9 mouse cellular contexts compared by ENCODE assay signal in genomic region chr19:11608172-11608571, GRCm38 (mm10). TPM values are rescaled to one million over a fixed set of nuclear protein-coding genes. Genes with fewer than 3 reads are reported as not detected.
DNase-seq lines count a peak whose midpoint lies in the region; ATAC-seq and TF ChIP-seq lines count a peak whose summit lies in the region.
"Had no signal": no experiment of that assay in that cellular context is flagged by ENCODE, and none has a peak within 500 bp of the region (broad histone marks: within the 10 kb centered on the region; RNA-seq: fewer than 3 reads in every experiment).

No protein-coding gene starts in this region.

- H3K79me3 ChIP-seq in C2C12 (ENCODE audit: low read depth): no peaks in the 10 kb centered on the region

- in situ Hi-C loops in ES-E14 (cut with MboI; ENCODE audit: low sequenced_read_pairs in 2 of 2, unreplicated experiment in 2 of 2): loop anchor here (5.0 to 10.0 kb wide), 2 partner anchors 154 to 423 kb away; no protein-coding TSS in a partner anchor

- no peak overlapping the region for H3K4me2 ChIP-seq in intestine, postnatal 0 days (replicated peaks; ENCODE audit: low read depth)
- H3K4me2 ChIP-seq in intestine, embryonic 16.5 days (ENCODE audit: low read depth, low read length): no peak overlapping the region
- no peak overlapping the region for H3K4me2 ChIP-seq in midbrain, embryonic 15.5 days

- peak; percentile 80 for TF ChIP-seq CTCF in intestine, postnatal 0 days (IDR thresholded peaks at IDR 0.05; ENCODE audit: low read depth)
- TF ChIP-seq CTCF in C2C12 (IDR thresholded peaks at IDR 0.05; ENCODE audit: control insufficient read depth, insufficient read depth, insufficient read length): peak; percentile 17

- H3K36me3 ChIP-seq in intestine, postnatal 0 days (ENCODE audit: control insufficient read depth, insufficient read depth): no peaks in the 10 kb centered on the region
- H3K36me3 ChIP-seq in intestine, embryonic 16.5 days (ENCODE audit: control insufficient read depth, insufficient read depth, low read length): no peaks in the 10 kb centered on the region
- no peaks in the 10 kb centered on the region for H3K36me3 ChIP-seq in C2C12 (ENCODE audit: control insufficient read depth, insufficient read depth)
- no peaks in the 10 kb centered on the region for H3K36me3 ChIP-seq in ES-E14 (ENCODE audit: control insufficient read depth, insufficient read depth, low read length, poor library complexity, severe bottlenecking)
- H3K36me3 ChIP-seq in midbrain, embryonic 15.5 days (replicated peaks): no peaks in the 10 kb centered on the region

- H3K9me3 ChIP-seq in intestine, postnatal 0 days (ENCODE audit: control insufficient read depth): no peaks in the 10 kb centered on the region
- H3K9me3 ChIP-seq in intestine, embryonic 16.5 days (ENCODE audit: control insufficient read depth, low read length): no peaks in the 10 kb centered on the region
- no peaks in the 10 kb centered on the region for H3K9me3 ChIP-seq in ES-E14 (ENCODE audit: control insufficient read depth, insufficient read depth, low read depth, low read length)
- no peaks in the 10 kb centered on the region for H3K9me3 ChIP-seq in midbrain, embryonic 15.5 days

- no peaks in the 10 kb centered on the region for H3K79me2 ChIP-seq in C2C12 (ENCODE audit: control insufficient read depth, insufficient read depth)

- DNase-seq in ES-E14 (ENCODE audit: low read depth, low spot score): peak; percentile 38
- DNase-seq in embryo, embryonic 9.5 days (ENCODE audit: extremely low spot score): peak; percentile 37
- DNase-seq in layer of hippocampus, postnatal 10 days (ENCODE audit: low spot score in 2 of 2): peak; percentile 57 to 64

- H3K4me1 ChIP-seq in intestine, postnatal 0 days (replicated peaks; ENCODE audit: control insufficient read depth, insufficient read depth, low read length): no peaks in the 10 kb centered on the region
- H3K4me1 ChIP-seq in intestine, embryonic 16.5 days (ENCODE audit: control insufficient read depth, insufficient read depth, low read length): no peaks in the 10 kb centered on the region
- H3K4me1 ChIP-seq in ES-E14 (ENCODE audit: control insufficient read depth in 2 of 2, insufficient read depth in 2 of 2, low read length in 2 of 2, poor library complexity in 1 of 2): peaks cover 0 to 2% of the 10 kb centered on the region in 2 experiments; a peak in 1 of 4 replicates
- no peaks in the 10 kb centered on the region for H3K4me1 ChIP-seq in midbrain, embryonic 15.5 days

- H3K4me3 ChIP-seq in intestine, postnatal 0 days (ENCODE audit: low read depth, low read length): no peak overlapping the region
- no peak overlapping the region for H3K4me3 ChIP-seq in intestine, embryonic 16.5 days (ENCODE audit: low read length)
- H3K4me3 ChIP-seq in C2C12 (ENCODE audit: insufficient read depth, poor library complexity, severe bottlenecking) (no peak overlapping the region), ES-E14 (ENCODE audit: insufficient read depth in 1 of 2, low read depth in 1 of 2, low read length in 2 of 2, poor library complexity in 1 of 2, severe bottlenecking in 1 of 2) (no peak overlapping the region)
- H3K4me3 ChIP-seq in midbrain, embryonic 15.5 days: no peak overlapping the region
- H3K4me3 ChIP-seq: erythroblast, embryonic 14.5 days had no signal

- H3K27me3 ChIP-seq in intestine, postnatal 0 days (replicated peaks; ENCODE audit: control insufficient read depth, insufficient read depth, low read length): no peaks in the 10 kb centered on the region
- no peaks in the 10 kb centered on the region for H3K27me3 ChIP-seq in intestine, embryonic 16.5 days (replicated peaks; ENCODE audit: control insufficient read depth, insufficient read depth, low read length)
- H3K27me3 ChIP-seq in C2C12 (ENCODE audit: control insufficient read depth, insufficient read depth, insufficient read length): no peaks in the 10 kb centered on the region
- no peaks in the 10 kb centered on the region for H3K27me3 ChIP-seq in midbrain, embryonic 15.5 days (replicated peaks)

- no peak overlapping the region for H3K27ac ChIP-seq in intestine, postnatal 0 days (ENCODE audit: low read depth, low read length)
- H3K27ac ChIP-seq in intestine, embryonic 16.5 days (ENCODE audit: low read length): no peak overlapping the region
- H3K27ac ChIP-seq in ES-E14 (ENCODE audit: insufficient read depth, low read depth, low read length, poor library complexity, severe bottlenecking): no peak overlapping the region
- H3K27ac ChIP-seq in midbrain, embryonic 15.5 days: no peak overlapping the region

- 23% methylated on average over 1 of the region's 1 CpGs for WGBS in intestine, postnatal 0 days
- 12% methylated on average over 1 of the region's 1 CpGs for WGBS in intestine, embryonic 16.5 days
- 4% methylated on average over 1 of the region's 1 CpGs for WGBS in midbrain, embryonic 15.5 days

- no peak for ATAC-seq in intestine, postnatal 0 days
- ATAC-seq in intestine, embryonic 16.5 days: no peak
- peak; percentile 70 for ATAC-seq in midbrain, embryonic 15.5 days (replicated peaks)
- ATAC-seq in erythroblast, adult 5-6 weeks (replicated peaks; ENCODE audit: low FRiP score, poor library complexity, severe bottlenecking): no peak

- no peak overlapping the region for H3ac ChIP-seq in C2C12 (ENCODE audit: control insufficient read depth, insufficient read length, low read depth)

- no peak overlapping the region for H3K9ac ChIP-seq in intestine, postnatal 0 days (ENCODE audit: low read depth, low read length)
- no peak overlapping the region for H3K9ac ChIP-seq in intestine, embryonic 16.5 days (ENCODE audit: low read depth, low read length)
- no peak overlapping the region for H3K9ac ChIP-seq in ES-E14 (ENCODE audit: insufficient read depth, low read depth, low read length, poor library complexity, severe bottlenecking)
- H3K9ac ChIP-seq in midbrain, embryonic 15.5 days: no peak overlapping the region

TF ChIP-seq in C2C12, 6 proteins besides CTCF, POLR2A, EP300 and RAD21:
- TF ChIP-seq CEBPB (IDR thresholded peaks at IDR 0.05; ENCODE audit: low read depth) (no peak), MYOD1 (IDR thresholded peaks at IDR 0.05; ENCODE audit: control insufficient read depth, insufficient read length, low read depth) (no peak), MAX (IDR thresholded peaks at IDR 0.05) (no peak), FOSL1 (IDR thresholded peaks at IDR 0.05; ENCODE audit: insufficient read depth, low read length, poor library complexity, severe bottlenecking) (no peak), MYOG (IDR thresholded peaks at IDR 0.05; ENCODE audit: control insufficient read depth, extremely low read depth, insufficient read length) (no peak), USF1 (IDR thresholded peaks at IDR 0.05; ENCODE audit: low read depth) (no peak)

TF ChIP-seq in ES-E14, 5 proteins besides CTCF, POLR2A, EP300 and RAD21:
- TF ChIP-seq ZNF384 (IDR thresholded peaks at IDR 0.05; ENCODE audit: low read depth, low read length) (no peak), ZC3H11A (IDR thresholded peaks at IDR 0.05; ENCODE audit: borderline replicate concordance, low read depth, low read length) (peak; percentile 51; the same call in 1 of the 2 replicates)
TF ChIP-seq in ES-E14: peak in this region for 1.

RNA-seq across cellular contexts. Expression of gene Ms4a6d, which starts 3.5 kb away (rescaled TPM):
- 4.4 and 5.4 TPM in 2 replicates for polyA plus RNA-seq in intestine, postnatal 0 days (2015; fragmentation: Nextera tagmentation; extraction: Ambion mirVana)
- polyA plus RNA-seq in intestine, embryonic 16.5 days (2015; fragmentation: Nextera tagmentation; extraction: Ambion mirVana): 4.9 and 6.0 TPM in 2 replicates
- not detected for polyA plus RNA-seq in C2C12 (2012; fragmentation: generic; extraction: Trizol)
- 2.3 and 4.0 TPM in 2 replicates for total RNA-seq in ES-E14 (2012; rRNA removed)
- 1 to 10 TPM in 1 of 2 experiments, under 1 TPM in 1; 0.25 to 1.2 TPM for total RNA-seq in layer of hippocampus, postnatal 10 days (2021)
- polyA plus RNA-seq in midbrain, embryonic 15.5 days (2015; fragmentation: Nextera tagmentation; extraction: Ambion mirVana): 2.1 and 2.5 TPM in 2 replicates
- 2.5 and 8.4 TPM in 2 replicates for total RNA-seq in erythroblast, adult 5-6 weeks (2015; ENCODE audit: low replicate concordance)
- 0.60 and 2.4 TPM in 2 replicates for total RNA-seq in erythroblast, adult 5-6 weeks (2017; ENCODE audit: low replicate concordance)
- polyA plus RNA-seq: erythroblast, embryonic 14.5 days had no signal

RNA-seq across cellular contexts. Expression of gene Ms4a2, which starts 15.3 kb away (rescaled TPM):
- polyA plus RNA-seq in intestine, postnatal 0 days (2015; fragmentation: Nextera tagmentation; extraction: Ambion mirVana): 0.04 TPM in 1 of 2 replicates, not detected in the other
- 0.15 and 0.40 TPM in 2 replicates for polyA plus RNA-seq in intestine, embryonic 16.5 days (2015; fragmentation: Nextera tagmentation; extraction: Ambion mirVana)
- polyA plus RNA-seq in C2C12 (2012; fragmentation: generic; extraction: Trizol): not detected
- total RNA-seq in ES-E14 (2012; rRNA removed): not detected in 2 replicates
- not detected for total RNA-seq in layer of hippocampus, postnatal 10 days (2021)
- not detected in 2 replicates for polyA plus RNA-seq in midbrain, embryonic 15.5 days (2015; fragmentation: Nextera tagmentation; extraction: Ambion mirVana)
- total RNA-seq in erythroblast, adult 5-6 weeks (2015; ENCODE audit: low replicate concordance): 19.4 and 26.9 TPM in 2 replicates
- 17.3 and 30.1 TPM in 2 replicates for total RNA-seq in erythroblast, adult 5-6 weeks (2017; ENCODE audit: low replicate concordance)

RNA-seq across cellular contexts. Expression of gene Ms4a3, which starts 32.5 kb away (rescaled TPM):
- not detected in 2 replicates for polyA plus RNA-seq in intestine, postnatal 0 days (2015; fragmentation: Nextera tagmentation; extraction: Ambion mirVana)
- 0.42 TPM in 1 of 2 replicates, not detected in the other for polyA plus RNA-seq in intestine, embryonic 16.5 days (2015; fragmentation: Nextera tagmentation; extraction: Ambion mirVana)
- not detected for polyA plus RNA-seq in C2C12 (2012; fragmentation: generic; extraction: Trizol)
- total RNA-seq in ES-E14 (2012; rRNA removed): not detected in 2 replicates
- total RNA-seq in layer of hippocampus, postnatal 10 days (2021): not detected
- polyA plus RNA-seq in midbrain, embryonic 15.5 days (2015; fragmentation: Nextera tagmentation; extraction: Ambion mirVana): not detected in 2 replicates
- 204 and 267 TPM in 2 replicates for total RNA-seq in erythroblast, adult 5-6 weeks (2015; ENCODE audit: low replicate concordance)
- total RNA-seq in erythroblast, adult 5-6 weeks (2017; ENCODE audit: low replicate concordance): 91.2 and 97.0 TPM in 2 replicates
- polyA plus RNA-seq: erythroblast, embryonic 14.5 days had no signal

RNA-seq across cellular contexts. Expression of gene Oosp2, which starts 52.2 kb away (rescaled TPM):
- polyA plus RNA-seq in intestine, postnatal 0 days (2015; fragmentation: Nextera tagmentation; extraction: Ambion mirVana): not detected in 2 replicates
- polyA plus RNA-seq in intestine, embryonic 16.5 days (2015; fragmentation: Nextera tagmentation; extraction: Ambion mirVana): not detected in 2 replicates
- polyA plus RNA-seq in C2C12 (2012; fragmentation: generic; extraction: Trizol): not detected
- not detected in 2 replicates for total RNA-seq in ES-E14 (2012; rRNA removed)
- not detected for total RNA-seq in layer of hippocampus, postnatal 10 days (2021)
- polyA plus RNA-seq in midbrain, embryonic 15.5 days (2015; fragmentation: Nextera tagmentation; extraction: Ambion mirVana): not detected in 2 replicates
- not detected in 2 replicates for total RNA-seq in erythroblast, adult 5-6 weeks (2015; ENCODE audit: low replicate concordance)
- not detected in 2 replicates for total RNA-seq in erythroblast, adult 5-6 weeks (2017; ENCODE audit: low replicate concordance)
- polyA plus RNA-seq: erythroblast, embryonic 14.5 days had no signal
